ENCODE assay signal across 8 mouse cellular contexts in the genomic region with DNA sequence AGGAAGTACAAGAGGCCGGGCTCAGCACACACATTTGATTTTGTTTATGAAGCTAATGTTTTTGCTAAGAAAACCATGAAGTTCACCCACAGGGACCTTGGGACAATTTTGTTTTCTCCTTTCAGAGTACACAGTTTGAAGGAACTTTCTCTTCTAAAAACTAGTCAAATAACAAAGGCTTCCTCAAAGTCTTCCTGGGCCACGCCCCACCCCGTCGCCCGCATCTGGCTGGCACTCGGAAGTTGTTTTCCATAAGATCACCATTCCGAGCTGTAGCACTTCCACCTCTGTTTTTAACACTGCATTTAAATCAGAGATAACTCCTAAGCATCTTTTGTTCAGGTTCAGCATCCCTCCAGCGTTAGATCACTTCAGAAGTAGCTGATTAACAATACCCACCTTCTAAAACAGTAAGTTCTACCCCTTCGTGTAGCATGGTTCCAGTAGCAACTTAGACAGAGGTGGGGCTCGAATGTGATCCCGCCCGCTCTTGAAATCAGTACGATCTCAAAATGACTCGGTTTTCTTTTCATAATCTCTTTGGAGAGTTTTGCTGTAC. TPM values are rescaled to one million over a fixed set of nuclear protein-coding genes. Genes with fewer than 3 reads are reported as not detected.
DNase-seq lines count a peak whose midpoint lies in the region; ATAC-seq lines count a peak whose summit lies in the region.

No protein-coding gene starts in this region.

- WGBS in heart, embryonic 12.5 days: 1% methylated on average over 14 of the region's 14 CpGs
- 4% methylated on average over 14 of the region's 14 CpGs for WGBS in limb, embryonic 11.5 days

- no peak overlapping the region for H3K27ac ChIP-seq in heart, embryonic 12.5 days (ENCODE audit: poor library complexity, severe bottlenecking)
- no peak overlapping the region for H3K27ac ChIP-seq in limb, embryonic 11.5 days (replicated peaks; ENCODE audit: low read depth, low read length)

- no peak for DNase-seq in heart, postnatal 4 days
- peak; percentile 45 for DNase-seq in thymus, postnatal 14 days
- no peak for DNase-seq in thymus, adult 18-20 months
- DNase-seq in limb, embryonic 11.5 days (ENCODE audit: low spot score): no peak
- no peak for DNase-seq in ovary, adult 18-20 months (ENCODE audit: low spot score)
- DNase-seq in spleen, postnatal 10 days (ENCODE audit: low spot score in 2 of 2): no peak

- peaks cover 7% of the 10 kb centered on the region; the same call in 1 of the 2 replicates for H3K9me3 ChIP-seq in heart, embryonic 12.5 days (replicated peaks)
- H3K9me3 ChIP-seq in limb, embryonic 11.5 days (ENCODE audit: control insufficient read depth, low read length): no peaks in the 10 kb centered on the region

- peaks cover 24% of the 10 kb centered on the region for H3K4me1 ChIP-seq in heart, embryonic 12.5 days (replicated peaks)
- peaks cover 10% of the 10 kb centered on the region for H3K4me1 ChIP-seq in limb, embryonic 11.5 days (ENCODE audit: control insufficient read depth, insufficient read depth, low read length)

- H3K36me3 ChIP-seq in heart, embryonic 12.5 days: no peaks in the 10 kb centered on the region
- no peaks in the 10 kb centered on the region for H3K36me3 ChIP-seq in limb, embryonic 11.5 days (ENCODE audit: control insufficient read depth, insufficient read depth, low read length)

- H3K27me3 ChIP-seq in heart, embryonic 12.5 days (replicated peaks): peaks cover 25% of the 10 kb centered on the region
- no peaks in the 10 kb centered on the region for H3K27me3 ChIP-seq in limb, embryonic 11.5 days (ENCODE audit: control insufficient read depth, insufficient read depth, low read length)

- H3K4me3 ChIP-seq in heart, embryonic 12.5 days: peak overlapping the region; percentile 33
- H3K4me3 ChIP-seq in limb, embryonic 11.5 days (ENCODE audit: low read depth, low read length): no peak overlapping the region

- no peak for ATAC-seq in heart, embryonic 12.5 days (ENCODE audit: insufficient number of reproducible peaks, low FRiP score)
- no peak for ATAC-seq in limb, embryonic 11.5 days (ENCODE audit: insufficient number of reproducible peaks, low FRiP score, low TSS enrichment, low read depth)
- ATAC-seq in megakaryocyte progenitor cell, adult 5-6 weeks (replicated peaks; ENCODE audit: poor library complexity): no peak

- H3K4me2 ChIP-seq in heart, embryonic 12.5 days: peak overlapping the region; percentile 75
- peak overlapping the region; percentile 50; the same call in 1 of the 2 replicates for H3K4me2 ChIP-seq in limb, embryonic 11.5 days (ENCODE audit: low read depth, severe bottlenecking)

- H3K9ac ChIP-seq in heart, embryonic 12.5 days: no peak overlapping the region
- H3K9ac ChIP-seq in limb, embryonic 11.5 days (ENCODE audit: low read length): no peak overlapping the region

RNA-seq across cellular contexts. Expression of a gene that starts 9.7 kb away (rescaled TPM):
- polyA plus RNA-seq in heart, embryonic 12.5 days (2016; fragmentation: Nextera tagmentation; extraction: Ambion mirVana): 2.1 and 2.4 TPM in 2 replicates
- total RNA-seq in heart, postnatal 4 days (2021): 1 to 10 TPM; 5.8 to 6.3 TPM
- 15.4 and 15.8 TPM in 2 replicates for polyA plus RNA-seq in limb, embryonic 11.5 days (2014; fragmentation: Nextera tagmentation; extraction: Ambion mirVana)
- 0.49 and 0.71 TPM in 2 replicates for total RNA-seq in megakaryocyte progenitor cell, adult 5-6 weeks (2015)
- 0.50 and 1.8 TPM in 2 replicates for total RNA-seq in megakaryocyte progenitor cell, adult 5-6 weeks (2017)
